Mouse (Mus musculus): Measurements from ENCODE around the gene Tmem74b.

Gene Tmem74b

DNA sequence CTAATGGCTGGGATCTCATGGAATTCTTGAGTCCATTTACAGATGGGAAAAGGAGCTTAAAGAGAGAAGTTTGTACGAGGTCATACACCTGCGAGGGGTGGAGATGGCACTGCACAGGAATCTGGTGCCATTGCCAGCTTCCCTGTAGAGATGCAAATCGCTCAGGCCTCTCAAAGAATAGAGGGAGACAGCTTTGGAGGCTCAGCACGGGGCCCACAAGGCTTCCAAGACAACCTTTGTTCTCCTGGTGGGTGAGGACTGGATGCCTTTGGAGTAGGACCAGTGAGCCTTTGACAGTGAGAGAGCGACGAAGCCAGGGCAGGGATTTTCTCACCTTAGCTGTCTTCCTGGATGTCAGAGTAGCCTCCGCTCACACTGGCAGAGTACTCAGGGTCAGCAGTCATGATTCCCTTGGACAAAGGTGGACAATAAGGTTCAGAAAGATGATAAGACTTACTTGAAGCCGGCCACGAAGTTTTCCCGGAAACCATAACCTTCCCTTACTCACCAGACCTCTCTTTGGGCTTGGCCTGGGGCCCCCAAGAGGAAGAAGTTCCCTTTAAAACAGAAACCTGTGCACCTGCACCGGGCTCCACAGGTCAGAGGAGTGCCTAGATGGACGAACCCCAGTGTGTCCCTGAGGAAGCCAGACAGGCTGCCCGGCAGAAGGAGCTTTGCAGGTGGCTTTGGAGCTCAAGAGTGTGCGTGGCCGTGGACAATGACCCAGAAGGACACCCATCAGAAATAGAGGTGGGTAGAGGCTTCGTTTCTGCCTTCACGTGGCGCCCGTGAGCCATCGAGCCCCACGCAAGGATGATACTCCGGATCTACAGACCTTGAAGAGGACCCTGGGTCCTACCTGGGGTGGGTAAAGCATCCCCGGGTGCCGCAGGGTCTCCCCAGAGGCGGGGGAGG, at the start of gene Tmem74b:
TSS of gene Tmem74b (plus strand) at position 778 of the 915 bp plus-strand sequence.
- in situ Hi-C loops (cut with MboI; ENCODE audit: unreplicated experiment in 2 of 2): no loop called here

DNA sequence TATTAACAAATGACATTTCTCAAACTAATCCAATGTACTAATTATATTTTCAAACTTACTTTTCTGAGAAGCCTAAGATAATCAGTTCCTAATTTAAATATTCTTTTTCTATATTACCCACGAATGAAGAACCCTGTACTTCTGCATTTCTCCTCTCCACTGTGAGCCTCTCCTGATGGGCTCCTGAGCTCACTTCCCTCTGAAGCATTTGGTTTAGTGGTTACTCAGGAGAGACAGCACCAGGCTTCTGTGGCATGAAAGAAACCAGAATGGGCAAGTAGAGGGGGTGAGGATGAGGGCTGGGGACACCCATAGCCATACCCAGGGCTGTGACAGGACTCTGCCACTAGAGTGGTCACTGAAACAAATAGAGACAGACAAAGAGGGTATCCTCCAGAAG, 49.8 kb upstream of the Tmem74b start:
- in situ Hi-C loops (cut with MboI; ENCODE audit: unreplicated experiment in 2 of 2): no loop called here

DNA sequence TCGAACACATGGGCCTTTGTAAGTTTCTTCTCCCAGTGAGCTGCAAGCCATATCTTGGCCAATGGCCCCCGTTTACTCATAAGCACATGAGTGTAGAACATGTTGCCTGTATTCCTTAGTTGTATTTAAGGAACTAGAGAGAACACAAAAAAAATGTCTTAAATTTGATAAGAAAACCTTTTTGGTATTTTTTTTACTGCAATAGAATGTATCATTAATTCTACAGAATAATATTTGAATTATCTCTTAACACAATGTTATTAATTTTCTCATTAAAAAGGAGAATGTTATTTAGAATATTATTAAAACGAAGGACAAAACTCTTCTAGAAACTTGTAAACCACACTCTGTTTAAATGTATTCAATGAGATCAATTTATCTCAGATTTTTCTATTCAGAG, 33.4 kb upstream of the Tmem74b start, which contains the start of gene Rad21l:
TSS of gene Rad21l (minus strand) at position 101 of the 400 bp plus-strand sequence.
- in situ Hi-C loops (cut with MboI; ENCODE audit: unreplicated experiment in 2 of 2): no loop called here

DNA sequence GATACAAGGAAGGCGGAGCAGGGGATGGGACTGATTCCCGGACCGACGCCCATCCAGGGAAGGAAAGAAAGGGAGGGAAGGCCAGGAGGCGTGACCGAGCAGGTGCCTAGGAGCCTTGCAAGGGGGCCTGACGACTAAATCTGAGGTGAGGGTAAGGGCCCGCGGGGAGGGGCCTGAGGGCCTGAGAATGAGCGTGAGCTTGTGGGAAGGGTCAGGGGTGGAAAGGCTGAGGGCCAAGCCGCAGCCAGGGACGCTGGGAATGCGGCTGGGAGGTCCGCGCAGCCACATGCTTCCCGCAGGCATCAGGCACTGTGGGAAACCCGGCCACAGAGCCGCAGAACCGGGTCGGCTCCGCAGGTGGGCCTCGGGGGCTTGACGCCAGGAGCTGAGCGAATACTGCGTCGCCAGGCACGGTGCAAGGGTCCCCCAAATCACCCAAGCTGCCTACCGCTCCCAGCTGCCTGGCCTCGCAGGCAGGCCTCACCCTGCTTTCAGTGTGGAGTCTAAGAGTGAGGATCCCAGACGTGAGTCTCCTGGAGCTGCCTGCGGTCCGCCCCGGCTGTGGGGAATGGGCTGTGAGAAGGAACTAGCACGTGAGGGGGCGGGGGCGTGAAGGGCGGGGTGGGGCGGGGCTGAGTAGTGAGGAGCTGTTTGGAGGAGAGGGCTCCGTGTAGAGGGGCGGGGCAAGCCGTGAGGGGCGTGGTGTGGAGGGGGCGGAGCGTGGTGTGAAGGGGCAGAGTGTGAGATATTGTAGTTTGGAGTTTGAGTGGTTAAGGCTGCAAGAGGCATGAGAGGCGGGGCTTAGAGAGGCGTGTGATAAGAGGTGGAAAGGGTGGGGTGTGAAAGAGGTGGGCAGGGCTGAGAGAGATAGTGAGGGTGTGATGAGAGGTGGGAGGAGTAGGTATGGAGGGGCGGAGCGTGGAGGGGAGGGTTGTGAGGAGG, 31.5 kb upstream of the Tmem74b start:
- in situ Hi-C loops (cut with MboI; ENCODE audit: unreplicated experiment in 2 of 2): no loop called here

DNA sequence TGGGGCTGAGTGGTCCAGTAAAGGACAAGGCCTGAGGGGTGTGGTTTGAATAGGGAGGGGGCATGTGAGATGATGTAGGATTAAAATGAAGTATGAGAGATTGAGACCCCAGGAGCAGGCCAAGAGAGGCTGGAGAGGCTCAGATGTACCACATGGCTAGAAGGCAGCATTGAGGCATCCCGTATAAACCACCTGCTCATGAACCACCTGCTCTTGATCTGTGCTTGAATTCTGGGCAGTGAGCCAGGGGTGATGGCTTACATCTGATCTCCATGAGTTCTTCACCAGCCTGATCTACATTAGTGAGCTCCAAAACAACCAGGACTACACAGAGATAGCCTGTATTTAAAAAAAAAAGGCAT, 30.9 kb upstream of the Tmem74b start:
- in situ Hi-C loops (cut with MboI; ENCODE audit: unreplicated experiment in 2 of 2): no loop called here

DNA sequence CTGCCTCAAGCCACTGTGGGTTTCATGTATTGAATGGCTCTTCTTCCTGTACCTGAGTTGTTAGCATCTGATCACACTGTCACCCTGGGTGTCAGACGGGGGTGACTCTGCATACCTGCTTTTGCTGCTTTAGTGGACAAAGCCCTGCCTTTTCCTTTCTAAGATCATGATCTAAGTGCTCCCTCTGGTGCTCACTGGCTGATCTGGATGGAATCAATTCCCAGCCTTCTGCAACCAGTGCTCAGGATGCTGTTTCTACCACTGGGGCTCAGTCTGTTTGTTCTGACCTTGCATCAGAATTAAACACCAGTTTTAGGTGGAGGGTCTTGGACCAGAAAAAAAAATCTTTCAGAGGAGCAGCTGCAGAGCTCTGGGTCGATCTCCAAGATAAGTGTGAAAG, 25.6 kb upstream of the Tmem74b start:
- in situ Hi-C loops (cut with MboI; ENCODE audit: unreplicated experiment in 2 of 2): loop anchor here (25.0 kb wide), 1 partner anchor 989 kb away; the partner anchor contains the start of gene Vsx1 (in 2 of the 2)

DNA sequence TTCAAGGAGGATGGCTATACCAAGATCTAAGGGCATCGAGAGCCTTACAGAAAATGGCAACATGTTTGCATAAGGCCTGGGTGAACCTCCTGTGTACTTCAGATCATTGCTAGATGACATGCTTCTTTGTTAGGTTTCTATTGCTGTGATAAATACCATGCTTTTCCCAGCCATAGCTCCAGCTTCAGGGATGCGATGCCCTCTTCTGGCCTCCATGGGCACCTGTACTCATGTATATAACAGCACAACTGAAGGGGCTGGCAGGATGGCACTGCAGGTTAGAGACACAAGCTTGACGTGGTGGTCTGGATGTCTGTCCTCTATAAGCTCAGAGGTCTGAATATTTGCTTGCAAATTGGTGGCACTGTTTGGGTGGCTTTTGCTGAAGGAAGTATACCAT, 19.5 kb upstream of the Tmem74b start:
- in situ Hi-C loops (cut with MboI; ENCODE audit: unreplicated experiment in 2 of 2): loop anchor here (5.0 to 25.0 kb wide), 3 partner anchors 180 to 995 kb away; partner anchors contain the start of genes Vsx1 (in 2 of the 2) and Nsfl1c (in 1 of the 2)

DNA sequence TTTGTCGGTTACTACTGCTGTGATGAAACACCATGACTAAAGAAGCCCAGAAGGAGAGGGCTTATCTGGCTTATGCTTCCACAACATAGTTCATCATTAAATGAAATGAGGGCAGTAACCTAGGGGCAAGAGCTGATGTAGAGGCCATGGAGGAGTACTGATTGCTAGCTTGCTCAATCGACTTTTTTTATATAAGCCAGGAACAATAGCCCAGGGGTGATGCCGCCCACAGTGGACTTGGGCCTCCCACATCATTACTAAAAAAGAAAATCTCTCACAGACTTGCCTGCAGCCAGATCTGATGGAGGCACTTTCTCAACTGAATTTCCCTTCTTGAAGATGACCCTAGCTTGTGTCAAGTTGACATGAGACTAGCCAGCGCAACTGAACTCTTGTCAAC, 18.8 kb upstream of the Tmem74b start:
- in situ Hi-C loops (cut with MboI; ENCODE audit: unreplicated experiment in 2 of 2): loop anchor here (5.0 to 25.0 kb wide), 3 partner anchors 181 to 996 kb away; partner anchors contain the start of genes Vsx1 (in 2 of the 2) and Nsfl1c (in 1 of the 2)

DNA sequence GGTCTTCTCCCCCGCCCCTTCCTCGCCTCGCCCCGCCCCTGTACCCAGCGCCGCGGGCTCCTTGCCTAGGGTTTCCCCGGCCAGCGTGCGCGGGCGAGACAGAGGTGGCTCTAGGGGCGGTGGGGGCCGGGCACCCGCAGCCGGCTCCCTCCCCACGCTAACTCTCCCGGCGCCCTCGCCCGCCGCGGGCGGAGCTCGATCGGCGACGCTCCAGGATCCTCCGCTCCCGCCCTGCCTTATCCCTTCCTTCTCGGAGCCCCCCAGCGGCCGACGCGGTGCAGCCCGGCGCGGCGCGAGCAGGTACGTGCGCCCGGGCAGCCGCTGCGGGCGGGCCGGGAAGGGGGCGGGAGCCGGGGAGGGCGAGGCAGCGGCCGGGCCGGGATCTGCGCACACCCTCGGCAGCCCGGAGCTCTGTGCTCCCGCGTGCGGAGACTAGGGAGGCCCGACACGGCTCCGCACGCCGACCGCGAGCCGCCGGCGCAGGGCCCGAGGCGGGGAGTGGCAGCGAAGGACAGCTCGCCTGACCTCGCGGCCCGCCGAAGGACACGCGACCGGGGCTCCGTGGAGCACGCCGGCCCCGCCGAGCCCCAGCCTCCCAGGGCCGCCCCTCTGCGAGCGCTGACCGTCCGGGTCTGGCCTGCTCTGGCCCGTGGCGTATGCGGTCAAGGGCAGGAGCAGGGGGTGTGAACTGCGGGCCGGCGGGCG, 490 bp downstream of the Tmem74b start:
- in situ Hi-C loops (cut with MboI; ENCODE audit: unreplicated experiment in 2 of 2): no loop called here

DNA sequence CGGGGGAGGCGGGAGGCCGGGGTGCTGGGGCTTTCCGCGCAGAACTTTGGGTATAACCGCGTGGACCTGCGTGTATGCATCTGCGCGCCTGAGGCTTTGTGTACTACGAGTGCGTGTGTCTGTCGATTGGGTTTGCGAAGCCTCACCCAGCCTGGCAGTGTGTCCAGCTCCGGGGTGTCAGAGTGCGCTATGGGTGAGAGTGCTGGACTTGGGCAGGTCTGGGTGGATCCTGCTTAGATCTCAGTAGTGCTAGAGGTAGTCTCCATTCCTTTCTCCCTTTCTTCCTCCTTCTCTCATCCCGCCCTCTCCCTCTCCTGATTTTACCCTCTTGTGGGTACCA, 1.0 kb downstream of the Tmem74b start:
- in situ Hi-C loops (cut with MboI; ENCODE audit: unreplicated experiment in 2 of 2): no loop called here

DNA sequence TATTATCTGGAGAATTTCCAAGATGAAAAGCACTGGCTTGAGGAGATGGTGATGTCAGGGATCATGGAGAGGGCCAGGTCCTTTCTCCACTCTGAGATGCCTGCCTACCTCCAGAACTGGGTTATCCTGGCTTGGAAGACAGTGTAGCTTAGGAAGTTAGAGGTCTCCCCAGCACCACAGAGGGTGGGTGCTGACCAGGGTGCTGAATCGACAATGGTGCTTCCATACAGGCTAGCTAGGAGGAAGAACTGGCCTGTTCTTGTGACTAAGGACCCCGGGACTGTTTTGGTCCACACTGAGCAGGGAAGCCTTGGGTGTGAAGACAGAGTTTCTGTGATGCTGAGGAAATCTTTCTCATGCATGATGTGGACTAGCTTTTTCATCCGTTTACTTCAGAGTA, 10.8 kb downstream of the Tmem74b start:
- in situ Hi-C loops (cut with MboI; ENCODE audit: unreplicated experiment in 2 of 2): no loop called here

DNA sequence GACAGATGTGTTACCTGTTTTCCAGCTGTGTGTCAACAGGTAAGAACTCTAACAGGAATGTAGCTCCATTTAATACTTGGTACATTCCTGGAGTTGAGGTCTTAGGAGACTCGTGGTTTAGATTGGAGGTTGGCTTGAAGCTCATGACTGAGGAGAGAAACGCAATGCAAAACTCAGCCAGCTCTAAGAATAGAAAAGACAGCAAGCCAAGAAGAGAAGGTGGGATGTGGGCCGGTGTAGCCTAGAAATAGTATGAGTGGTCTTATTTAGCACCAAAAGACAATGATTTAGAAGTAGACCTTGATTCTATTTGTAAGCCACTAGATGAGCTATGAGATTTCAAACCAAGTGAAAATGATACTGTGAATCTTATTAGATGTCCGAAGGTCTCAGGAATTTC, 13.7 kb downstream of the Tmem74b start:
- in situ Hi-C loops (cut with MboI; ENCODE audit: unreplicated experiment in 2 of 2): no loop called here

DNA sequence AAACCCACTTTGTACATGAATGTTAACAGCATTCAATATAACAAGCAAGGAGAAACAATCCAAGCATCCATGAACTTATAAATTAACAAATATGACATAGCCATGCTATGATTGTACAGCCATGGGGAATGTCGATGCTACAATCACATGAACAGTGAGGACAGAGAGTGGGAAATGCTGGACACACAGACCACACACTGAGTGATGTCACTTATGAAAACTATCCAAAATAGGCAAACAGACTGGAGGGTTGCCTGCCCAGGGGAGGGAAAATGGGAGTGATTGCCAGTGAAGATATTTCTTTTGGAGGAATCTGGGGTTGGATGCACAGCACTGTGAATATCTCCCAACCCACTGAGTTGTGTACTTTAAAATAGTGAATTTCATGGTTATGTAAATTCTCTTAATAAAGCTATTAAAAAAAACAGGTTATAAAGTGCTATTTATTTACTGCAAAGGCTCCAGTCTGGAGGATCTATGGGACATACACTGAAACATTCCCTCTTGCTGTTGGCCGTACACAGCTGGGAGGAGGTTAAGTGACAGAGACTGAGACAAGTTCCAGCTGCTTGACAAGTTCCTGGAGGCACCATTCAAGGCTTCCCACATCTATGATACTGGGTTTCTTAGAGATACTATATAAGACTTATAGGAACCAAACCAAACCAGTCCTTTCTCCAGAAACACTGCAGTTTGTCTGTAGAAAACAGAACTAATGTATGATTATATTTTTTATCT, 14.7 kb downstream of the Tmem74b start:
- in situ Hi-C loops (cut with MboI; ENCODE audit: unreplicated experiment in 2 of 2): no loop called here

DNA sequence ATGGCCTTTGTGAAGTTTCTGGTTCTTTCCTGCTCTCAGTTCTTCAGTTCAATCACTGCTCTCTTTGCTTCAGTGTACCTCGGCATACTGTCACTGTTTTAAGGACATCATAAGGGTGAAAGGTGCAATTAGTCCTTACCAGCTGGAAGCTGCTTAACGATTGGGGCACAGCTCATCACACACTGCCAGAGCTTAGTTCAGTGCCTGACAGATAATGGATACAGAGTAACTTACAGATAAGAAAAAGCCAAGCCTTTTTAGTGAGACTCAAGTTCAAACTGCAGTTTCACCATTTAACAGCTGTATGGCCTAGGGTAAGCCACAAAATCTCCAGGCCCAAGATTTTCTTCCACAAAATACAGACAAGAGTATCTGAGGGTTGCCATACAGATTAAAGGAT, 22.3 kb downstream of the Tmem74b start:
- in situ Hi-C loops (cut with MboI; ENCODE audit: unreplicated experiment in 2 of 2): no loop called here

DNA sequence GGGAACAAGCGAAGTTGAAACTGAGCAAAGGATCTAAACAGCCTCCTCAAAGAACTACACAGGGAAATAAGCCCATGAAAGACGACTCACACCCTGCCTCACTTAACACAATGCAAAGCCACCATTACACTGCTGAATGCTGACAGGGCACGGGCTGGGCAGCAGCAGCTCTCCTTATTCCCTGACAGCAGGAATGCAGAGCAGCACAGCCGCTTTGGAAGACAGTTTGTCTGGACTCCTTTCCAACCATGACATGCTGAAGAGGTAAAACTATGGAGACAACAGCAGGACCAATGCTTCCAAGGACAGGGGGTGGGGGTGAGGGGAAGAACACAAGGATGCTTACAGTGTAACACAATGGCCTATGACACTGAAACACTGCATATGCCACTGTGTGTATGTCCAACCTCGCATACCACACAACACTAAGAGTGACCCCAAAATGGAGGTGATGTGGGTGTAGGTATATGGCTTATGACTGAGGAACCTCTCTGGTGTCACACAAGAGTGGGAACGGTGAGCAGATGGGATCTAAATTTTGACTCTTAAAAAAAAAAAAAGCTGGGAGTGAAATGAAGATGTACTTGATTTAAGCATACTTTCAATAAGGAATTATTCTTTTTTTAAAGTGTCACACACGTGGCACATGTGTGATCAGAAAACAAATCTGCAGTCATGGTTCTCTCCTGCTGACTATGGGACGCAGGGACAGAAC, 31.5 kb downstream of the Tmem74b start:
- in situ Hi-C loops (cut with MboI; ENCODE audit: unreplicated experiment in 2 of 2): loop anchor here (25.0 kb wide), 4 partner anchors 629 to 1596 kb away; partner anchors contain the start of genes Zfp120 (in 2 of the 2), Cst7 (in 1 of the 2) and Pygb (in 1 of the 2)

DNA sequence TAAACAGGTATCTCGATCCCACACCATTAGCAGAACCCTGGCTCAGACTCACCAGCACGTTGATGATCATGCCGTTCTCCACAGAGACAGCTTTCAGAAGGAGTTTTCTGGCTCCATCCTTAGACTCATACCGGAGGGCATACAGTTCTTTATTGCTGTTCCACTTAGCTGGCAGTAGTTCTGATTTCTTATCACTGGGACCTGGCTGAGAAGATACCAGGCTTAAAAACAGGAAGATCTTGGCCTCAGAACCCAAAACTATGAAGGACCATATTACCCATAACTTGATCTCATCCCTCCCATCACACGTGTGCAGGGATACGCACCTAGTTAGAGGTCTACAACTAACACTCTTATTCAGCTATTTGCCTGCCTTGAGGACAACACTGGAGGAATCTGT, 33.6 kb downstream of the Tmem74b start:
- in situ Hi-C loops (cut with MboI; ENCODE audit: unreplicated experiment in 2 of 2): loop anchor here (25.0 kb wide), 4 partner anchors 627 to 1598 kb away; partner anchors contain the start of genes Zfp120 (in 2 of the 2), Cst7 (in 1 of the 2) and Pygb (in 1 of the 2)

DNA sequence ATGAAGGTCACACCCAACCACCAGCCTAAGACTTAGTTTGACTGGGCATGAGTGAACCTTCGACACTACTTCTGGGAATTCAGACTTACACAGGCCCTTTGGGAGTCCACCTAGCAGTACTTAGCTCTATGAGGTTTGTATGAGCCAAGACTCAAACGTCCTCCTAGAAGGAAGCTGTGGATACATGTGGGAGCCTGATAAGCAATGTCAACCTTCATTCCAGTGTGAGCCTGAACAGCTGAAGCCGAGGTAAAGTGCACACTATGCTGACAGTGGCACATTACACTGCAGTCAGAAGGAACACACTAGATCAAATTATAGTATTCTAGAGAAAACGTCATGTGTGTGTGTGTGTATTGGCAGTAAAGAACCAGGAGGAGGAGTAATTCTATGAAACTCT, 36.7 kb downstream of the Tmem74b start:
- in situ Hi-C loops (cut with MboI; ENCODE audit: unreplicated experiment in 2 of 2): loop anchor here (25.0 kb wide), 4 partner anchors 624 to 1601 kb away; partner anchors contain the start of genes Zfp120 (in 2 of the 2), Cst7 (in 1 of the 2) and Pygb (in 1 of the 2)

DNA sequence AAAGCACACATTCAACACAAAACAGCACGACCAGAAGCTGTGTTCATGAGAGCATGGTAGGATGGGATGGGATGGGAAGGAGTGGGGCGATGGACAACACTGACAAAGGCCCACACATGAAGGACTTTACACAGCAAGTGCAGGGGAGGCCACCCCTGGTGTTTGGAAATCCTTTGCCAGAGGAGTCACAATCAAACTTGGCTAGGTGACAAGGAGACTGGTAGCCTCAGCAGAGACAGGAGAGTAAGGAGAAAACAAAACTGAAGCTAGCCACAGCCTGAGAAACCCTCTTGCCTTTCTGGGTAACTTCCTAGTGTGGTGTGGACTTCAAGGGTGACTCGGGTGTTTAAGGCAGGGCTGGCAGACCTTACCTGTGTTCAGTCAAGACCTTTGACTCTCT, 37.3 kb downstream of the Tmem74b start:
- in situ Hi-C loops (cut with MboI; ENCODE audit: unreplicated experiment in 2 of 2): loop anchor here (25.0 kb wide), 4 partner anchors 623 to 1602 kb away; partner anchors contain the start of genes Zfp120 (in 2 of the 2), Cst7 (in 1 of the 2) and Pygb (in 1 of the 2)
